Mouse (Mus musculus): ENCODE measurements around the gene Arhgef15. TPM values are rescaled to one million over a fixed set of nuclear protein-coding genes. Genes with fewer than 3 reads are reported as not detected.
A peak's percentile ranks its signal among the peaks of the same experiment; 100 is the strongest.

Arhgef15 gene
- total and polyA plus RNA-seq, 3 experiments: 0.04 TPM; not detected in 2

GRCm38 (mm10) chr11:68954408-68954807 is 2.9 kb downstream of the Arhgef15 start:
- no peak for DNase-seq (ENCODE audit: extremely low read depth)
- H3K9me3 ChIP-seq (replicated peaks; ENCODE audit: low read length): no peaks in the 10 kb centered on the region
- dilution Hi-C loops (cut with MboI; ENCODE audit: extremely low pct_ligation_motif_present, extremely low pct_unique_long_range_greater_than_20kb, low sequenced_read_pairs): no loop called here
- H3K4me2 ChIP-seq (ENCODE audit: insufficient read depth, low read depth, poor library complexity, severe bottlenecking): peak overlapping the region; percentile 70; the same call in 1 of the 2 replicates
- no peak overlapping the region for H3K27ac ChIP-seq (ENCODE audit: insufficient read depth, low read depth)
- H3K9ac ChIP-seq (ENCODE audit: insufficient read depth, low read depth): no peak overlapping the region
- TF ChIP-seq SMC3 (IDR thresholded peaks at IDR 0.05; ENCODE audit: low read depth, low read length) (no peak), EP300 (IDR thresholded peaks at IDR 0.05; ENCODE audit: low read length) (no peak), JUN (IDR thresholded peaks at IDR 0.05; ENCODE audit: insufficient read depth, low read depth, low read length) (no peak), ETS1 (conservative IDR thresholded peaks at IDR 0.05; ENCODE audit: low read depth, low read length) (no peak), KAT2A (IDR thresholded peaks at IDR 0.05; ENCODE audit: insufficient replicate concordance, low read length) (no peak), IRF4 (IDR thresholded peaks at IDR 0.05; ENCODE audit: low read depth, low read length) (no peak)
- H3K36me3 ChIP-seq (replicated peaks in 1 of 2; ENCODE audit: control insufficient read depth in 1 of 2, insufficient read depth in 1 of 2, low read length in 1 of 2): no peaks in the 10 kb centered on the region
- in situ Hi-C loops (cut with MboI; ENCODE audit: low pct_ligation_motif_present, low pct_unique_long_range_greater_than_20kb, low sequenced_read_pairs): no loop called here
- peaks cover 0 to 9% of the 10 kb centered on the region in 2 experiments; a peak in 3 of 4 replicates for H3K4me1 ChIP-seq (ENCODE audit: control insufficient read depth in 1 of 2, insufficient read depth in 2 of 2)
- H3K27me3 ChIP-seq (replicated peaks): peaks cover 27% of the 10 kb centered on the region
- no peaks in the 10 kb centered on the region for H3K79me2 ChIP-seq (replicated peaks; ENCODE audit: control insufficient read depth, extremely low read depth, insufficient read depth, poor library complexity, severe bottlenecking)
- H3K4me3 ChIP-seq (replicated peaks in 1 of 3; ENCODE audit: low read depth in 2 of 3, low read length in 2 of 3, poor library complexity in 1 of 3): no peak overlapping the region

- Histone ChIP-seq H3K79me2 (replicated peaks; ENCODE audit: control insufficient read depth, extremely low read depth, insufficient read depth, poor library complexity, severe bottlenecking) (no peaks in the 10 kb centered on the region), H3K4me2 (ENCODE audit: insufficient read depth, low read depth, poor library complexity, severe bottlenecking) (no peak overlapping the region), H3K27ac (ENCODE audit: insufficient read depth, low read depth) (no peak overlapping the region), H3K27me3 (replicated peaks) (peaks cover 25% of the 10 kb centered on the region), H3K4me3 (replicated peaks in 1 of 3; ENCODE audit: low read depth in 2 of 3, low read length in 2 of 3, poor library complexity in 1 of 3) (no peak overlapping the region), H3K9ac (ENCODE audit: insufficient read depth, low read depth) (no peak overlapping the region), H3K9me3 (replicated peaks; ENCODE audit: low read length) (no peaks in the 10 kb centered on the region), H3K4me1 (ENCODE audit: control insufficient read depth in 1 of 2, insufficient read depth in 2 of 2) (peaks cover 0 to 9% of the 10 kb centered on the region in 2 experiments; a peak in 3 of 4 replicates), H3K36me3 (replicated peaks in 1 of 2; ENCODE audit: control insufficient read depth in 1 of 2, insufficient read depth in 1 of 2, low read length in 1 of 2) (no peaks in the 10 kb centered on the region)
- no peak for TF ChIP-seq SMC3 (IDR thresholded peaks at IDR 0.05; ENCODE audit: low read depth, low read length)
- no peak for TF ChIP-seq GABPA (IDR thresholded peaks at IDR 0.05; ENCODE audit: insufficient replicate concordance, low read depth, low read length)
- TF ChIP-seq UBTF (IDR thresholded peaks at IDR 0.05; ENCODE audit: low read depth, low read length): no peak
- no peak for TF ChIP-seq BHLHE40 (IDR thresholded peaks at IDR 0.05; ENCODE audit: low read depth, low read length)
- TF ChIP-seq CHD2 (IDR thresholded peaks at IDR 0.05; ENCODE audit: low read length): no peak
- no peak for TF ChIP-seq RCOR1 (conservative IDR thresholded peaks at IDR 0.05; ENCODE audit: low read depth, low read length)
- no peak for TF ChIP-seq CHD1 (IDR thresholded peaks at IDR 0.05; ENCODE audit: low read depth, low read length)
- no peak for TF ChIP-seq CTCF (conservative IDR thresholded peaks at IDR 0.05 in 1 of 2, IDR thresholded peaks at IDR 0.05 in 1 of 2; ENCODE audit: low read depth in 2 of 2, low read length in 2 of 2)
- no peak for TF ChIP-seq RAD21 (IDR thresholded peaks at IDR 0.05; ENCODE audit: low read depth, low read length)
- no peak for TF ChIP-seq JUND (conservative IDR thresholded peaks at IDR 0.05; ENCODE audit: low read depth, low read length)
- no peak for TF ChIP-seq IRF4 (IDR thresholded peaks at IDR 0.05; ENCODE audit: low read depth, low read length)
- TF ChIP-seq ELF1 (IDR thresholded peaks at IDR 0.05; ENCODE audit: low read depth, low read length): no peak
- no peak for TF ChIP-seq E2F4 (IDR thresholded peaks at IDR 0.05; ENCODE audit: insufficient replicate concordance, low read depth, low read length)
- no peak for TF ChIP-seq ZMIZ1 (IDR thresholded peaks at IDR 0.05; ENCODE audit: low read depth, low read length)
- no peak for TF ChIP-seq SIN3A (IDR thresholded peaks at IDR 0.05; ENCODE audit: low read length)
- TF ChIP-seq HCFC1 (IDR thresholded peaks at IDR 0.05; ENCODE audit: low read depth, low read length): no peak
- TF ChIP-seq TBP (conservative IDR thresholded peaks at IDR 0.05; ENCODE audit: low read depth, low read length): no peak
- no peak for TF ChIP-seq NELFE (IDR thresholded peaks at IDR 0.05; ENCODE audit: low read depth, low read length)
- TF ChIP-seq TCF12 (IDR thresholded peaks at IDR 0.05; ENCODE audit: low read depth, low read length): no peak
- in situ Hi-C loops (cut with MboI; ENCODE audit: low pct_ligation_motif_present, low pct_unique_long_range_greater_than_20kb, low sequenced_read_pairs) (no loop called here), dilution Hi-C loops (cut with MboI; ENCODE audit: extremely low pct_ligation_motif_present, extremely low pct_unique_long_range_greater_than_20kb, low sequenced_read_pairs) (no loop called here)
- no peak for DNase-seq (ENCODE audit: extremely low read depth)
Observed at GRCm38 (mm10) chr11:68953903-68954302, 3.4 kb downstream of the Arhgef15 start.

All from CH12.LX (cell line).